Mouse (Mus musculus) spleen, embryonic (tissue): ENCODE measurements at regions not wholly inside any gene's neighbourhood (a gene's known extent, or its start where the extent isn't known, plus 50 kb on each side); places are given as distances from the start of the nearest gene placed in this dataset.

Experiments
- CTCF ChIA-PET: fragments of 350-600 bp; sonication (Branson Sonifier 250); formaldehyde crosslinking; loops from one replicate; lab custom pipeline; 2022; lab: Charles Lee

DNA sequence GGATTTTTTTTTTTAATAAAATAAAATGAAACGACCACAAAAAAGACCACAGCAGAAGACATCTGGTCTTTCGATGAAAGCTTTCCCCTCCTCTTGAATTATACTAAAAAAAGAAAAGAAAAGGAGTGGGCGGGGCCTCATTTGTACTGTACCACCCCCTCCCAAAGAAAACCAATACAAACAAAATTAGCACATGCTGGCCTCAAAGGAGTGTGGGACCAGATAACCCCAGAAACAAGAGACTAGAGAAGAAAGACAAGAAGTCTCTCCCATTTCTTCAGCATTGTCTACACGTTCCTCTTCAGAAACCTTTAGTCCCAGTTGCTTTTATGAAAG, 174.5 kb upstream of the Lpp start:
- CTCF ChIA-PET: interaction anchor here (0.9 to 1.0 kb wide), 2 partner anchors 15 to 19 kb away, joined by 3 to 4 read pairs; no protein-coding TSS in a partner anchor

DNA sequence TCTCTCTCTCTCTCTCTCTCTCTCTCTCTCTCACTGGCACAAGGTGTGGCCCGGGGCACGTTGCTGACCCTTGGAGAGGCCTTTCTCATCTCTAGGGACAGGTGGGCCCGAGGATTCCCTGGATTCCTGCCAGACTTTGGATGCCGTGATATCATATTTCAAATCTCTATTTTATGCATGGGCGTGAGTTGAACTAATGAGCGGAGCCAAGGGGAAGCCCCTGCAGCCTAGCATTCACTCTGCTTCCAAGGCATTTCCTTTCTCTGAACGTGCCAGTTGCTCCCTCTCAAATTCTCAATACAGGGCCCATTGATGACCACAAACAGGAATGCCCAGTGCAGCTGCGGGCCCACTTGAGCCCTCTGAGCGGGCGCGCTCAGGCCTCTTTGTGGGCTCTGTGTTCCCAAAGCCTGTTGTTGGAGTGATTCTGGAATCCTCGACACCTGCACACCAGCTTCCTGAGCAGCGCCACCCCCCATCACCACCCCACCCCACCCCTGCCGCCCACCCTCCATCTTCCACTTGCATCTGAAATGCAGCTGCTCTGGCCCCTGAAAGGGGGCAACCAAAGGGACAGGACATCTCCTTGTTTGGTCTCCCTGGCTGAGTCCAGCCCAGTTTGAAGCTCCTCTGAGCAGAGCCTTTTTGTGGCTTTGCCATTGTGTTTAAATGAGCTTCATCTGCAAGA, 175.0 kb upstream of the Lpp start:
- CTCF ChIA-PET: interaction anchor here (0.6 to 1.0 kb wide), 4 partner anchors 14 to 80 kb away, joined by 3 to 4 read pairs (median 3); no protein-coding TSS in a partner anchor

DNA sequence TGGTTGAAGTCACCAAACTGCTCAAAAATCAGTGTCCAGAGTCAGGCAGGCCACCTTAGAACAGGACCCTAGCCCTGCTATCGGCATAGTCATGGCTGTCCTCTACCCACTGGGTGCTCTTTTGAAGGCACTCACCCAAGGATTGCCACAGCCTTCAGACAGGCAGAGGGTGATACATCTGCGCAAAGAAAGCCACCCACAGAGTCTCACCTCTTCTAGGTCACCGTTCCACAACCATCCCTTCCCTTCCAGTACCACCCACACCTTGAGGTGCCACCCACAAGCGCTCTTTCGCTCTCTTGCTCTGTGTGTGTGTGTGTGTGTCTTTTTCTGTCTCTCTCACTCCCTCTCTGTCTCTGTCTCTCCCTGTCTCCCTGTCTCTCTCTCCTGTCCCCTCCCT, 176.5 kb upstream of the Lpp start:
- CTCF ChIA-PET: no interaction called here

DNA sequence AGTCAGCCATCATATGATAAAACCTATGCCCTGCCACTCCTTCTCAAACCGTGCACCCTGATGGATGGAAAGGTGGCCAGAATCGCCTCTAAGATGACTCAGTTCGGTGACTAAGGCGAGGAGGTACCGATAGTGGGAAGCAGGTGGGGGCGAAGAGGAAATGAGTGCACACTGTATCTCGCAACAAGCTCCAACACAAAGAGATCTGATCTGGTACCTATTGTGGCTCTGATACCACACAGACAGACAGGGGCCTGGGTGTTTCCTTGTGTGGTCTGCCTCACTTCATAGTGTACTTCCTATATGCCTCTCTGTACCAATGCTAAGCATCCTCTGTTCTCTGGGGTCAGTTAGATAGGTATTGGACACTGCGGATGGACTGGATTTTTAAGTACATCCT, 178.0 kb upstream of the Lpp start:
- CTCF ChIA-PET: no interaction called here

DNA sequence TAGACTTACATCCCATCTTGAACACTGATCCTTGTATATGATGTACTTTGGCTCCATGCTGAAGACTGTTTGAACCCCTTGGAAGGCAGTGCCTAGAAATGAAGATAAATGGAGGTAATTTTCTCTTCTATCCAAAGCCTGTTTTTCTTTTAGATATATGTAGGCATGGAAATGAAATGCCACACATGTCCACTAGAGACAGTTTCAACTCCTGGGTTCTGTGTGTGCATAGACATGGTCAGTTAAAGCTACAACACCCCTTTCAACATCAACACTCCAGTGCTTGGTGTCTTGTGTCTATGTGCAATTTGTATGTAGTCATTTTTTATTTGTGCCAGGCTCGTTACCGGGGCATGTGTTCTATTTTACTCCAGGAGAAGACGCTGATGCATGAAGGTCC, 179.7 kb upstream of the Lpp start:
- CTCF ChIA-PET: no interaction called here

DNA sequence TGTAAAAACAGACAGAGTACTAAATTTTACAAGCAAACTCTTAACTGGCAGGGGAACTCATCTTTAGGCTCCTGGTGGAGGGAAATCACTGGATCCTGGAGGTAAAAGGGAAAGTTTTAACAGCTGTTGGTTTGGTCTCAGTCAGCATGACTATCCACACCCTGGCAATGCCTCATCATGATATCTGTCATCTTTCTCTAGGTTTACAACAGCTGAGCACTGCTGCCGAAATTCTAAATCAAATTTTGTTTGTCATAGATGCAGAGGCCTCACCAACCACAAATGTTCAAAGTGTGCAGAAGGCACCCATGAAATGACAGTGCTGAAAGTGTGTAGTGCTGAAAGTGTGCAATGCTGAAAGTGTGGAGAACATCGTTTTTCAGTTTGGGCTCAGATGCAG, 180.6 kb upstream of the Lpp start:
- CTCF ChIA-PET: interaction anchor here (0.5 kb wide), 1 partner anchor 29 kb away, joined by 3 read pairs; no protein-coding TSS in a partner anchor

DNA sequence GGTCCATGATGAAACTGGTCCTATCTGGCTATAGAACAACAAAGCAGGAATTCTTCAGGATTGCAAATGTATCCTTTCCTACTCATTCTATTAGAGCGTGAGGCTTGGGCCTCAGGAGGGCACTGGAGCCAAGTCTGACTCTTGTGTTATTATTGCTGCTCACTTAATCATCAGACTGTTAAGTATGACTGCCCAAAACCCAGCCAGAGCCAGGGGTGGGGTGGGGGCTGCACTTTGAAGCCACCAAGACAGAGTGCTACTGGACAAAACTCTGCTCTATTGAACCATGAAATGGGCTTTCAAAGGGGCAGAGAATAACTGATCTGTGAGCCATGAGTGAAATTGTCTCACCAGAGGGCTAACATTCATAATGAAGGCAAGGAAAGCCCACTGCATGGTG, 181.7 kb upstream of the Lpp start:
- CTCF ChIA-PET: no interaction called here

DNA sequence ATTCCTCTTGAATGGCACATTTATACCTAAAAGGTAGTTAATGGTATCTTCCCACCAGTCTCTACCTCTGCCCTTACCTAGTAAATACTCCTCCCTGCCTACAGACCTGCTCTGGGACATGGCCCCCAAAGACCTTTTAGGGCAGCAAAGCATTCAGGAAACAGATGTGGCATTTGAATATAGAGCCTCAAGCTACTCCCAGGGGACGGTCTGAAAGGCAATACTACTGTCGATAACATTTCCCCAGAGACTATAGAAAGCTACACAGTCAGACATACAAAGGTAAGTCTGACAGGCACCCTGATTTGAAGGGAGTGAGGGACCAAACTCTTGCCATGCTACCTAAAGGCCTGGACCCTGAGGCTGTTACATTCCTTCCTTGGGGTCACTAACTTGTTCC, 184.4 kb upstream of the Lpp start:
- CTCF ChIA-PET: interaction anchor here (0.6 to 1.6 kb wide), 3 partner anchors 10 to 220 kb away, joined by 3 read pairs; no protein-coding TSS in a partner anchor

DNA sequence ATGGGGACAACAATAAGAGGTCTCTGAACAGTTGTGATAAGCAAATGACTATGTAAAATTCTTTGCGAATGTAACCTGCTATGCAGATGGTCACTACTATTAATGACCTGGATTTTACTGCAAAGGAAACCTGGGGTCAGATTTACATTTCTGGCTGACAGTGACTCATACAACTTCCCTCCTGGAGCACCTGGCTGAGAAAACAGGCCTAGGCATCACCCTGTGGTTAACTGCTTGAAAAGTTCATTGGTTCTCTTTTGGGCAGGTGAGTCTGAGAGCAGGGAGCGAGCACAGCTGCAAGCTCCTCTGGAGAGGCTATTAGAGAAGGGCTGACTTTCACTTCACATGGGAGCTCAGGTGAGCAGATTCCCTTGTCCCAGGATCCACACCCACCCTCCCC, 185.2 kb upstream of the Lpp start:
- CTCF ChIA-PET: interaction anchor here (0.6 to 1.6 kb wide), 2 partner anchors 10 to 14 kb away, joined by 3 read pairs; no protein-coding TSS in a partner anchor

DNA sequence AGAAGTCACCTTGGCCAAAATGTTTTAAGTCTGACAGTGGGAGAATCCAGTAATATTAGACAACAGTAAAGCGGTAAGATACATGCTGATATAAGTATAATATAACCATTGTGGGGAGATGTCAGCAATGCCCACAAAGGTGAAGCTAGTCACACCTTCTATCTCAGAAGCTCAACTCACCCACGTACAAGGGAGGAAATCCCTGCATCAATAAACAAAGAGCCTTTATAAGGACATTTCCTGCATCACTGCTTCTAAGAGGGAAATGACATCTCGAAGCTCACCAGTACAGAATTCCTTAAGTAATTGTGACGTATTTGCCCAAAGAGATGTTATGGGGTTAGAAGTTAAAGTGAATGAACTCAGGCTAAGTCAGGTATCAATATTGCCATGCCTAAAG, 186.3 kb upstream of the Lpp start:
- CTCF ChIA-PET: no interaction called here

DNA sequence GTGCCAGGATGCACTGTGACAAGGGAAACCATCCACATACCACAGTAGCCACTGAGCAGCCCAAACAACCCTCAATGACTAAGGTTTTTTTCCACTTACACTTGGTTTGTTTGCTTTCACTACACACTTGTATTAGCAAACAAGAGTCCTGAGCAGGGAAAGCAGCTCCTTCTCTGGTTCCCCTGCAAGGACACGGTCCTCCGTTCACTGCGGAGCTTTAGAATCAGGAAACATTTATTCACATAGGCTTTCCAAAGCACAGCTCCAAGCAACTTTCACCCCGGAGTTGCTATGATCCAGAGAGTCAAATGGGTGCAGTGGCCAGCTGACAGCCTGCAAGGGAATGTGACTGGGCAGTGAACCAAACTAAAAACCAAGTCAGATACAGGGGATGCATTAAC, 186.8 kb upstream of the Lpp start:
- CTCF ChIA-PET: no interaction called here

DNA sequence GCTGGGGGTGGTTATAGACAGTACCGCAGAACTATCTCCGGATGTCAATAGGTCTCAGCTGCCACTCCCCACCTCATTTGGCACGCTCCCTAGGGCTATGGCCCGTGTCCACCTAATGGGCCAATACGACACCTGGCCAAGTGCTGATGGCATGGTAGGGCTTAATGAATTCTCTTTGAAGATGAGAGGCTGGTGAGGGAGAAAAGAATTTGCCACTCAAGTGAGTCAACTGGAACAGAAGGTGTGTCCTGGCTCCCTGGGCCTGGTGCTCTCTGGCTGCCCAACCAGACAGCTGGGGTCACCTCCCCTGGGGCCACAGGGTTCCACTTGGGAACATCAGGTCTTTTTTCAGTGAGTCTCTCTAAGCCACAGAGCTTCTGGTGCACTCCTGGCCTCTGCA, 187.7 kb upstream of the Lpp start:
- CTCF ChIA-PET: no interaction called here

DNA sequence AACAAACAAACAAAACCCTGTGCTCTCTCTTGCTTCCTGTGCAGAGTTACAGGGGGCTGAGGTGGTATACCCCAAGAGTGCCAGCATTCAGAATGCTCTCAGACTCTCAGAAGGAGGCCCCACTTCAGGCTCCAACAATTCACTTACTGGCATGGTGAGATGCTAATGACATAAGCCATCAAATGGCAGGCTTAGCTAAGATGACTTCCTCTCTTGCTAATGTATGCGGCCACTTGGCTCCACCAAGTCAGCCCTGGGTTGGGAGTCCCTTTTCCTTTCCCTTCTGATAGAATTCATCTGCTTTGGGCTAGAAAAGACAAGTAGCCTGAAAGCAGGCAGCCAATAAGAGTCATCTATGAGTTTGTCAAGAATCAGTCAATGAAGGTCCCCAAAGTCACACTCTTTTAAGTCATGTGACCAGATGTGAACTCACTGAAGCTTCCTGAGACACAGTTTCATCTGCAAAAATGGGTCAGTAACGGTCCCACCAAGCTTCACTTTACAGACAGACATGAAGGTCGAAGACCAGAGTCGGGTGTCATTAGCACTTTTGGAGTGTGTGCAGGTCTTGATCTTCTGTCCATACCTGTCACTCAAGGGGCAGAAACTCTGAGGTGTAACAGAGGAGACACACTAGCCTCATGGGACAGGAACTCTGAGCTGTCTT, 189.1 kb upstream of the Lpp start:
- CTCF ChIA-PET: interaction anchor here (0.9 kb wide), 1 partner anchor 14 kb away, joined by 4 read pairs; no protein-coding TSS in a partner anchor

DNA sequence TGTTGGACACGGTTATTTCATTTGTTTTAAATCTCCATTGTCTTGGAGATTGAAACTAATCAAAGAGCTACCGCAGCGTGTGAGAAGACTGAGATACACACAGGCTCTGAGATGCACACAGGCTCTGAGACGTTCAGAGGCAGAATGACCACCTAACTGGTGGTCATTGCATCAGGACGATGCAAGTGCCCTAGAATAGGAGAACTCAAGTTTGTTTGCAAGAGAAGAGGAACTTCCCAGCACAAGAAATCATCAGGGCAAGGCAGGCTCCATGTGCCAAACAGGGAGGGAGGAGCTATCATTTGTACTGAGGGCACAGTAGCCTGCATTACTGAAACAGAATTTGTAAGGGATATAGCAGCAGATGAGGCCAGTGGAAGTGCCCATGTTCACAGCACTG, 190.7 kb upstream of the Lpp start:
- CTCF ChIA-PET: interaction anchor here (0.5 kb wide), 1 partner anchor 40 kb away, joined by 3 read pairs; no protein-coding TSS in a partner anchor

DNA sequence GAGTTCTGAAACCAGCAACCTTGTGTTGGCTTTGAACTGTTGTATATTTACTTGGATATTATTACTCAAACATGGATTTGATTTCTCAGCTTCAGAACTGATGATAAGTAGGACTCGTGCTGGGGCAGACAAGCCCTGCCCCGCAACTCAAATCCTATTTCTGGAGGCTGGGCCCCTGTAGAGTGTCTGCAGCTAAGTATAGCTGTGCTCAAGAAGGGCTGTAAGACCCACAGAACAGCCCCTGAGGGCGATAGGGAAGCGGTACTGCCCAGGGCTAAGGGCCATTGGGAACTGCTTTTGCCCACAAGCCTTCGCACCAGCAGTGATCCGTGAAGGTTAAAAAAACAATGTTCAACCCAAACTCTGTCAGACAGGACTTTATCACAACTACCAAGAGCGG, 191.9 kb upstream of the Lpp start:
- CTCF ChIA-PET: no interaction called here

DNA sequence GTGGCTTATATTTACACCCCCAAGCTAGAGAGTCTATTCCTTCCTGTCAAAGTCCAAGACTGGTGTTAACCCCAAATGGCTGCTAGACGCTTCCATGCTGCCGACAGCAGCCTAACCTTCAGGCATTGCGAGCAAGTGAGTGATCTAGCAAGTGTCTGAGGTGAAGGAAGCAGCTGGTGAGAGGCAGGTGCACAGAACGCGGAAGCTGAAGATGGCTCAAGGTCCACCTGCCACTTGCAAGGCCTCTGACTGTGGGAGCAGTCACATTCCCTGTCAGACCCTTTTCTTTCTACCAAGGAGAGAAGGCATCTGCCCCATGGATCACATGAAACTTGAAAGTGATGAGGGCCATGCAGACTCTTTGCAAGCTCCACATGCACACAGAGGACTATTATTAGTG, 193.1 kb upstream of the Lpp start:
- CTCF ChIA-PET: no interaction called here

DNA sequence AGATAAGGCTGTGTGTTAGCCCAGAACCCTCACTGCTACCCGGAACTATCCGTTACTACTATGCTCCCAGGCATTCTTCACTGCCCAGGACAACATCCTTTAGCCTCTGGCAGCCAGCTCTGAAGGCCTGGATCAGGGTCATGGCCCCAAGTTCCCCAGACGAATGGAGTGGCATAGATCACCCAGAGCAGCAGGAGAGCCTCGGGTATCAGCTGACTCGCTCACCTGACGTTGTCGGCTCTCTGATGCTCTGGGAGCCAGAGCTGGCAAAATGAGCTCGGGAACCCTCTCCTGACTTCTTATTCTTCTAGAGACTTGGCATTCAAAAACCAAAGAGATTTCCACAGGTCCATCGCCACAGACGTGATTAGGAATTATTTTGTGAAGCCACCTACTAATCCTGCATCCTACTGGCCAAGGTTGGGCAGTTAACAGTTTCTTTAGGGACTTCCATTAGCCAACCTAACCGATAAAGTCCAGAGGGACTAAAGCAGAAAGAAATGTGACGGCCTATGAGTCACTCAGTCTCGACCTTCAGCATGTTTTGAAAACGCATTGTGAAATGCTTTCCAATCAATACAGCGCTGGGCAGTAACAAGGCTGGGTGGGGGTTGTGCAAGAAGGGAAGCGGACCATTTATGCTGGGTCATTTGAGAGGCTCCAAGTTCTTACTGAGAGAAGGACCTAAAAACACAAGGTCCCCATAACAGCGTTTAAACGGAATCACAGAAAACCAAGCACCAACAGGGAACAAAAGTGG, 193.7 kb upstream of the Lpp start:
- CTCF ChIA-PET: no interaction called here

DNA sequence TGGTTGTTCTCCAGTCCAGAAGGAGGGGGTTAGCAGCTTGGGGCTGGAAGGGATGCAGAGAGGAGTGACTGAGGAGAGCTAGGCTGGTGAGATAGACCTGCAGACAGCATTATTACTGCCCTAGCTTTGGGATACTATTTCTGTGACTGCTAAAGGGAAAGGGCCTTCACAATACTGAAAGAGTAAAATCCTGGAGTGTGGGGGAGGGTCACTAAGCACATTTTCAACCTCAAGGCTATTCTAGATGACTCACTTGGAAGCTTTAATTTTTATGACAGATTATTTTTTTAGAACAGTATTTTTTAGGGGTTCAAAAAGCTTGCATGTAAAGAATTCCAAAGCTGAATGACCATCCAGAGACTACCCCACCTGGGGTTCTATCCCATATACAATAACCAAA, 195.0 kb upstream of the Lpp start:
- CTCF ChIA-PET: interaction anchor here (1.4 kb wide), 1 partner anchor 11 kb away, joined by 3 read pairs; no protein-coding TSS in a partner anchor

DNA sequence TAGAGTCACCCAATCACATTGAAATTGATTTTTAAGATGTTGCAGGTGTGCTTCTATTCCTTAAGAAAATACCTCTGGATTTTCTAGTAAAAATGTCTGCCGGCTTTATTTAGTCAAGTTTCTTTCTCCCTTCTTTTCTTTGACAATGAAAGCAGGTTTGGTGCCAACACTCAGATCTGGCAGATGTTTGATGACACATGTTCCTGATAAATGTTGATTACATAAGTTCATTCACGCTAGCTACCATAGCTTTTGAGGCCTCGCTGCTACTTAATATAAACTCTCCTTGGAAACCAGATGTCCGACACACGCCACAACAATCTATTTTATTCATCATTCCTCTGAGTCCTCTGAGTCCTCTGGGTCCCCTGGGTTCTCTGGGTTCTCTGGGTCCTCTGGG, 195.7 kb upstream of the Lpp start:
- CTCF ChIA-PET: no interaction called here

DNA sequence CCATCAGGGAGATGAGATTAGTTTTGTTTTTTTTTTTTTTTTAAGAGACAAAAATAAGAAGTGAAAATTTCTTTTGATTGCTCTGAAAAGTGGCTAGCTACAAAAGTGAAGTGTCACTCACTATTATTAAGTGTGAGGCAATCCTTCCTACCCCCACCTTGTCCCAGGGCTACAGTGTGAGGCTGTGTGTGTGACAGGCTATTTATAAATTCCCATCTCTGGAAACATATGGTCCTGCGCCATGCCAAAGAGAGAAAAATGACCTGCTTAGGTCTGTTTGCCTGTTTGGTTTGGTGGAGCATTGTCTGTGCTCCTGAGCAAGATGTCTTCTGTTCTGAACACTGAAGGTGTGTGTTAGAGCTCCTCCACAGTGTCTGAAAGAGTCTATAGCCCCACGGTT, 199.4 kb upstream of the Lpp start:
- CTCF ChIA-PET: interaction anchor here (0.5 to 0.9 kb wide), 4 partner anchors 15 to 616 kb away, joined by 3 to 11 read pairs (median 7); no protein-coding TSS in a partner anchor

DNA sequence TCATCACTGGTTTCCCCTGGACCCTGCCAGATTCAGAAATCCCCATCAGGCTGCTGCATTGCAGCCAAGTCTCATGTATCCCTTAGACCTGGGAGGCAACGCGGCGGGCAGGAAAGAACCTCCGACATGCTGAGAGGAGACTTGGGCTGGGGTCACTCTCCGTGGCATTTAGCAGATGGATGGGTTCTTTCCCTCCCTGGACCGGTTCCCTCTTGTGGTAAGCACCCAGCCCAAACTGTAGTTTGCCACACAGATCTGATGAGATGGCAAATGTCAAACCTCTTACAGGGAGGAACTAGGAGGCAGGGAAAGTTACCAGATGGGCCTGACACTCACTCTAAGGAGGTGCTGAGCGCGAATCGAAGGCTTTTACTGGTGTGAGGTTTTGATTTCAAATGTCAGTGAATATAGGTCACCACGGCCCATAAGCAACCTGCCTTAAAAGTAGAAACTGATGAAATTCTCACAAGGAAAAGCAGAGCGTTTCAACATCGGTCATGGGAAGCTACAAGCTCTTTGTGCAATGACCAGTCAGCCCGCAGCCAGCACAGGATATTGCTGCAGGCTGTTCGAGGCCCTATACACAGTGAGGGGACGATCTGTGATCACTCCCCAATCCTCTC, 199.9 kb upstream of the Lpp start:
- CTCF ChIA-PET: interaction anchor here (0.6 kb wide), 1 partner anchor 25 kb away, joined by 11 read pairs; no protein-coding TSS in a partner anchor

DNA sequence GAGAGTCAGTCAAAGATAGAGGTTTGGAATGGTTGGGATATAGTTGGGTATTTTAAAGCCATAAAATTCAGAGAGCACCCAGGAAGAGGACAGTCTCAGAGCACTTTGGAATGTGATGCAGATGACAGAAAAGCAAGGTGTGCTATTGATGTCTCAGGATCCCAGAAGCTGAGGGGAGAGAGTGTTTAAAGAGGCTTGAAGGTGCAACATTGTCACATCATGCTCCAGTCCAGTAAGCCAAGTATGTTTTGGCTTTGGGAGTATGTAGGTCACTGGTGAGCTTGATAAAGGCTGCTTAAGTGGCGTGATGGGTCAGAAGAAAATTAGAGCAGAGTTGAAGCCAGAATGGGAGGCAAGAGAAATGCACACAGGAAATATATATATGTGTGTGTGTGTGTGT, 201.3 kb upstream of the Lpp start:
- CTCF ChIA-PET: no interaction called here
